Comparison of ENCODE assay signal across 27 mouse cellular contexts in genomic region chr13:97744036-97744435, GRCm38 (mm10). TPM values are rescaled to one million over a fixed set of nuclear protein-coding genes. Genes with fewer than 3 reads are reported as not detected.
DNase-seq lines count a peak whose midpoint lies in the region; ATAC-seq and TF ChIP-seq lines count a peak whose summit lies in the region.
"Had no signal": no experiment of that assay in that cellular context is flagged by ENCODE, and none has a peak within 500 bp of the region (broad histone marks: within the 10 kb centered on the region; RNA-seq: fewer than 3 reads in every experiment).

No protein-coding gene starts in this region.

- H3K9me3 ChIP-seq in liver, embryonic 13.5 days (replicated peaks) = no peaks in the 10 kb centered on the region
- no peaks in the 10 kb centered on the region for H3K9me3 ChIP-seq in liver, embryonic 11.5 days (ENCODE audit: control insufficient read depth, low read length)
- H3K9me3 ChIP-seq in liver, postnatal 0 days (ENCODE audit: low read length) = no peaks in the 10 kb centered on the region
- H3K9me3 ChIP-seq: heart, embryonic 12.5 days; hindbrain, embryonic 12.5 days; limb, embryonic 12.5 days; megakaryocyte, embryonic 14.5 days; midbrain, embryonic 15.5 days; neural tube, embryonic 12.5 days had no signal

- H3K4me3 ChIP-seq in liver, embryonic 13.5 days (replicated peaks) = no peak overlapping the region
- no peak overlapping the region for H3K4me3 ChIP-seq in liver, embryonic 11.5 days (ENCODE audit: low read depth, low read length)
- H3K4me3 ChIP-seq in liver, postnatal 0 days (ENCODE audit: low read depth, low read length) = no peak overlapping the region
- H3K4me3 ChIP-seq: heart, embryonic 12.5 days; hindbrain, embryonic 12.5 days; limb, embryonic 12.5 days; megakaryocyte, embryonic 14.5 days; midbrain, embryonic 15.5 days; neural tube, embryonic 12.5 days had no signal

- H3K27ac ChIP-seq in liver, embryonic 13.5 days = peak overlapping the region; percentile 90
- no peak overlapping the region for H3K27ac ChIP-seq in liver, embryonic 11.5 days (ENCODE audit: low read depth, low read length)
- H3K27ac ChIP-seq in liver, postnatal 0 days (ENCODE audit: low read depth) = peak overlapping the region; percentile 62
- H3K27ac ChIP-seq: limb, embryonic 12.5 days; midbrain, embryonic 15.5 days; neural tube, embryonic 12.5 days; stomach, postnatal 0 days had no signal

- ATAC-seq in liver, embryonic 13.5 days (ENCODE audit: low read depth) = no peak
- no peak for ATAC-seq in liver, embryonic 11.5 days (replicated peaks; ENCODE audit: low FRiP score)
- no peak for ATAC-seq in liver, postnatal 0 days
- ATAC-seq: CD4-positive, CD25-positive, alpha-beta regulatory T cell, adult 4 months; forebrain, embryonic 14.5 days; midbrain, embryonic 15.5 days; Patski had no signal

- H3K4me2 ChIP-seq in liver, embryonic 13.5 days = peak overlapping the region; percentile 55
- no peak overlapping the region for H3K4me2 ChIP-seq in liver, embryonic 11.5 days
- H3K4me2 ChIP-seq in liver, postnatal 0 days (ENCODE audit: low read depth, low read length) = peak overlapping the region; percentile 22; the same call in 1 of the 2 replicates
- H3K4me2 ChIP-seq: heart, embryonic 12.5 days; hindbrain, embryonic 12.5 days; limb, embryonic 12.5 days; midbrain, embryonic 15.5 days; neural tube, embryonic 12.5 days had no signal

- no peaks in the 10 kb centered on the region for H3K27me3 ChIP-seq in liver, embryonic 13.5 days
- H3K27me3 ChIP-seq in liver, embryonic 11.5 days (replicated peaks; ENCODE audit: control insufficient read depth, insufficient read depth, low read length) = no peaks in the 10 kb centered on the region
- no peaks in the 10 kb centered on the region for H3K27me3 ChIP-seq in liver, postnatal 0 days (ENCODE audit: insufficient read depth, low read length)
- H3K27me3 ChIP-seq: heart, embryonic 12.5 days; hindbrain, embryonic 12.5 days; limb, embryonic 12.5 days; midbrain, embryonic 15.5 days; neural tube, embryonic 12.5 days; Patski had no signal

- 42% methylated on average over 2 of the region's 2 CpGs for WGBS in liver, embryonic 13.5 days (ENCODE audit: insufficient replicate concordance)
- WGBS in liver, embryonic 11.5 days = 55% methylated on average over 2 of the region's 2 CpGs
- 54% methylated on average over 2 of the region's 2 CpGs for WGBS in liver, postnatal 0 days (ENCODE audit: insufficient replicate concordance)

- H3K36me3 ChIP-seq in liver, embryonic 13.5 days = no peaks in the 10 kb centered on the region
- H3K36me3 ChIP-seq in liver, embryonic 11.5 days (ENCODE audit: control insufficient read depth, insufficient read depth, low read length) = no peaks in the 10 kb centered on the region
- no peaks in the 10 kb centered on the region for H3K36me3 ChIP-seq in liver, postnatal 0 days (replicated peaks; ENCODE audit: insufficient read depth, low read length)
- H3K36me3 ChIP-seq: heart, embryonic 12.5 days; hindbrain, embryonic 12.5 days; limb, embryonic 12.5 days; midbrain, embryonic 15.5 days; neural tube, embryonic 12.5 days had no signal

- TF ChIP-seq EP300 in liver, postnatal 0 days (IDR thresholded peaks at IDR 0.05; ENCODE audit: low read depth) = no peak

- peak overlapping the region; percentile 64 for H3K9ac ChIP-seq in liver, embryonic 13.5 days
- no peak overlapping the region for H3K9ac ChIP-seq in liver, embryonic 11.5 days (ENCODE audit: low read depth, low read length)
- H3K9ac ChIP-seq in liver, postnatal 0 days (replicated peaks) = no peak overlapping the region
- H3K9ac ChIP-seq: heart, embryonic 12.5 days; hindbrain, embryonic 12.5 days; limb, embryonic 12.5 days; midbrain, embryonic 15.5 days; neural tube, embryonic 12.5 days had no signal

- peak; percentile 56 for DNase-seq in adrenal gland, adult 2 months
- DNase-seq in adrenal gland, postnatal 25 days = no peak
- no peak for DNase-seq in liver, embryonic 13.5 days
- DNase-seq in liver, embryonic 11.5 days (ENCODE audit: low spot score) = no peak
- DNase-seq in adrenal gland, postnatal 36 days = peak; percentile 15 to 17
- no peak for DNase-seq in liver, postnatal 0 days
- no peak for DNase-seq in left cerebral cortex, postnatal 25 days (ENCODE audit: low spot score in 2 of 2)
- no peak for DNase-seq in embryo, embryonic 11 days
- DNase-seq: cerebellum, adult 8-10 months; cerebellum, postnatal 36 days; heart, postnatal 10 days; kidney, adult 18-20 months; kidney, postnatal 10 days; lung, adult 2 months; lung, postnatal 36 days; right cerebral cortex, postnatal 14 days; thymus, adult 2 months had no signal

- no peak for TF ChIP-seq CTCF in liver, postnatal 0 days (IDR thresholded peaks at IDR 0.05; ENCODE audit: low read depth)

- intact Hi-C loops in left cerebral cortex, postnatal 25 days (cut with DNase I) = no loop called here

- peaks cover 48% of the 10 kb centered on the region for H3K4me1 ChIP-seq in liver, embryonic 13.5 days (replicated peaks)
- peaks cover 8% of the 10 kb centered on the region; the same call in 1 of the 2 replicates for H3K4me1 ChIP-seq in liver, embryonic 11.5 days (replicated peaks; ENCODE audit: control insufficient read depth, insufficient read depth, low read length)
- H3K4me1 ChIP-seq in liver, postnatal 0 days (ENCODE audit: insufficient read depth) = peaks cover 11% of the 10 kb centered on the region; the same call in 1 of the 2 replicates
- H3K4me1 ChIP-seq: heart, embryonic 12.5 days had no signal

RNA-seq across cellular contexts. Expression of gene Gm10260, which starts 16.4 kb away (rescaled TPM):
- 100 to 1,000 TPM; 214 to 241 TPM for total RNA-seq in adrenal gland, adult 2 months (2021)
- 2.4 and 5.4 TPM in 2 replicates for polyA plus RNA-seq in adrenal gland, adult 2 months (2012; rRNA removed)
- 197 and 259 TPM in 2 replicates for total RNA-seq in adrenal gland, postnatal 25 days (2021)
- polyA plus RNA-seq in liver, embryonic 13.5 days (2015; fragmentation: Nextera tagmentation; extraction: Ambion mirVana) = 7.2 and 8.2 TPM in 2 replicates
- polyA plus RNA-seq in liver, embryonic 11.5 days (2014; fragmentation: Nextera tagmentation; extraction: Ambion mirVana) = 3.8 and 8.2 TPM in 2 replicates
- total RNA-seq in adrenal gland, postnatal 36 days (2021) = 100 to 1,000 TPM; 227 TPM
- polyA plus RNA-seq in liver, postnatal 0 days (2015; fragmentation: Nextera tagmentation; extraction: Ambion mirVana) = 5.5 and 5.6 TPM in 2 replicates
- total RNA-seq in left cerebral cortex, postnatal 25 days (2021) = 10 to 100 TPM; 66.9 to 79.5 TPM

Comparison
In these comparisons a context has a peak if more than half of its experiments do, and no peak if none do; other contexts are left out.
1. DNase-seq: peak in adrenal gland, adult 2 months (single experiment) and adrenal gland, postnatal 36 days (2 of 2); none in adrenal gland, postnatal 25 days (single experiment), liver, embryonic 13.5 days (single experiment), liver, embryonic 11.5 days (single experiment), liver, postnatal 0 days (single experiment), left cerebral cortex, postnatal 25 days (0 of 2) and embryo, embryonic 11 days (single experiment).